Mouse (Mus musculus) cerebellum, adult 11-12 months (tissue): ENCODE data around the gene Rgl2.
"Not testable (repeated sequence)": the region's sequence is repeated elsewhere in the genome, so short reads cannot be mapped to it uniquely, and the experiment has no call there.

ENCODE experiments used
- DNase-seq: peaks from one replicate; pipeline ENCODE4 v3.0.0; 2022

Gene Rgl2

DNA sequence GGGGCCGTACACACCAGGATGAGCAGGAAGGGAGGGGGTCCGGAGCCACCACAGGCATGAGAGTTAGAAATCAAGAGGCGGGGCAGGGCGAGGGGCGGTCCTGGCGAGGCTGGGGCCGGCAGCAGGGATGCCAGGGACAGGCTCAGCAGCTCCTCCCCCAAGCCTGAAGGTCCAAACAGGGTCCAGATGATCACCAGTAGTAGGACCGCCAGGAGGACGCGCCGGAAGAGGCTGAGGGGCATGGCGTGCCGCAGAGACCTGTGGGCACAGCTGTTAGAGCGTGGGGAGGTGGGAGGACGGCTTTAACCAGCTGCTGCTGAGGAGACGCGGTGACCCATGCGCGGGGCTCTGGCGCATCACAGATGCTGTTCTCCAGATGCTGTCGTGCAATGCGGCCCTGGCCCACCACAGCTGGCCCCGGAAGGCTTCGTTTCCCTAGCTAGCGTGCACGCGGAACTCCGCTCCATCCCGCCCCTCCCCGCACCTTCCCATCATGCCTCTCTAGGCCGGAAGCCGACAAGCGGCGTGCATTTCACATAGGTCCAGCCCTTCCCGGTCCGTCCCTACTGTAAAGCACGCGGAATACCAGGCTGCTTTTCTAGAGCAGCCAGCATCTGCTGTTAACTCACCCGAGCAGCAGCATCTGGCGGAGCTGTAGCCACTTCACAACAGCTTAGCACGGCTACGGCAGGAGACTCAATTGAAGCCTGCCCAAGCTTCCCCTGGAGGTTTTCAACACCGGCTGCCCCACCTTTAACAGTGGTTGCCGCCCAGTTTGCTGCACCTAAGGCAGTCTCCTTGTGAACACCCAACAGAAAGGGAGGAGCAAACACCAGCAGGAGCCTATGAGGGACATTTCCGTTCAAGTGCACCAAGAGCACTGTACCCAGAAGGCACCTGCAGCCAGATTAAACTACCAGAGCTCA is 21.9 kb downstream of the Rgl2 start, which contains the start of gene B3galt4:
Gene B3galt4, minus strand, starts transcription at position 468 of the 926 bp plus-strand sequence.
- peak; percentile 73 for DNase-seq

DNA sequence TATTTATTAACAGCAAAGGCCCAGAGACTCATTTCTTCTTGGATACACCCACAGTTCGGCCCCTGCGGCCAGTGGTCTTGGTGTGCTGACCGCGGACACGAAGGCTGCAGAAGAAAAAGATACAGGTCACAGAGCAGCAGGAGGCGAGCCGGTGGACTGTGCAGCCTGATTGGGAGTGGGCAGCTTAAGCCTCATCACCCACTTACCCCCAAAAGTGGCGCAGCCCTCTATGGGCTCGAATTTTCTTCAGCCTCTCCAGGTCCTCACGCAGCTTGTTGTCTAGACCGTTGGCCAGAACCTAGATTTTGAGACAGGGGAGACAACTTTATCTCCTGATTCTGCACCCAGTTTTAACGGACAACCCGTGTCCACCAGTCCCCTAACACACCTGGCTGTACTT is 22.7 kb downstream of the Rgl2 start:
- not testable (repeated sequence) for DNase-seq

DNA sequence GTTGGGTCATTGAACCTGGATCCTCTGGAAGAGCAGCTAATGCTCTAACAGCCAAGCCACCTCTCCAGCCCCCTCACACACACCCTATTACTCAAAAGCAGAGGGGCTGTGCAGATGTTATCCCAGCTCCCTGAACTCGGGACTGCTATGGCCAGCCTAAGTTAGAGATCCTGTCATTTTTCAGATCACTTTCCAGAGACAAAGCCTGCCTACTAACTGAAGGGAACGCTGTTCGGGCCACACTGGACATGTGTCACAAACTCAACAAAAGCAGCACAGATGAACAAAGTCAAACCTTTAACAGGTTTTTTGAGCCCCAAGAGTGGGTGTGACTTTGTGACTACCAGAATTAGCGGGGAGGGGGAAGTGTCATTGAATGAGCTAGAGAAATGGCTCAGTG is 23.5 kb downstream of the Rgl2 start:
- no peak for DNase-seq

DNA sequence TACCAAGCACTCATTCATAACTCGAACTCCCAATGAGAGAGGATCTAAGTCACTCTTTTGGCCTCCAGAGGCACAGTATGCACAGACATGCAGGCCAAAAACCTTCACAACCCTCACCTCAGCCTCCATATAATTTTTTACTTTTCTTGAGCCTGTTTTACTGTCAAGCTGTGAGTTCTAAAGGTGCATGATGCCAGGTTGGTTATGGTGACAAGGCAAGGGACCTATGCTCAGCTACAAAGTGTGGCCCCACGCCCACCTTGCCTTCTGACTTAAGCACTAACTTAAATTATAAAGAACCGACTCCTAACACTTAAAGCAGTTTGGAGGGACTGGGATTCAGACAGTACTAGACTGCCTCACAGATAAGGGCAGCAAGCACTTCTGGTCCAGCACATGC is 24.0 kb downstream of the Rgl2 start:
- no peak for DNase-seq

DNA sequence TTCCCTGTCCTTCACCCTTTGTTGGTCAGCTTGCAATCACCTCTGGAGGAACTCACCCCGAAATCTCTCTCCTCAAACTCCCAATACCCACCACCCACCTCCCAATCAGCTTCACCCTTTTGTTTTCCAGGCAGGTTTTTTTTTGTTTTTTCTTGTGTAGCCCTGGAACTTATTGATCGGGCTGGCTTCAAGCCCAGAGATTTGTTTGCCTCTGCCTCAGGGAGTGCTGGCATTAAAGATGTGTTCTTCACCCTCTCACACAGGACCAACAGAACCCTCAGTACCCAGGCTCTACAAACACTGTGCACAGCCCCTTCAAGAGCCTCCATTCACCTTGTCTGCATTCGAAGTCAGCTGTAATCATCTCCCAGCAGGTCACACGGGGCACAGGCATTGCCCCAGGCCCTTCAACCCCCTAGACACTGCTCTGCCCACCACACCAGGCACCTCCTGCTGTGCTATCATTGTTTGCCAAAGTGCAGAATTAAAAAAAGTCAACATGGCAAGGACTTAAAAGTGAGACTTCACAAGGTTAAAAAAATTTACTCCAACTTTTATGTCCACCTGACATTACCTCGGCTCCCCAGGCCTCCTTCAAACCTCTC is 24.7 kb downstream of the Rgl2 start:
- no peak for DNase-seq

DNA sequence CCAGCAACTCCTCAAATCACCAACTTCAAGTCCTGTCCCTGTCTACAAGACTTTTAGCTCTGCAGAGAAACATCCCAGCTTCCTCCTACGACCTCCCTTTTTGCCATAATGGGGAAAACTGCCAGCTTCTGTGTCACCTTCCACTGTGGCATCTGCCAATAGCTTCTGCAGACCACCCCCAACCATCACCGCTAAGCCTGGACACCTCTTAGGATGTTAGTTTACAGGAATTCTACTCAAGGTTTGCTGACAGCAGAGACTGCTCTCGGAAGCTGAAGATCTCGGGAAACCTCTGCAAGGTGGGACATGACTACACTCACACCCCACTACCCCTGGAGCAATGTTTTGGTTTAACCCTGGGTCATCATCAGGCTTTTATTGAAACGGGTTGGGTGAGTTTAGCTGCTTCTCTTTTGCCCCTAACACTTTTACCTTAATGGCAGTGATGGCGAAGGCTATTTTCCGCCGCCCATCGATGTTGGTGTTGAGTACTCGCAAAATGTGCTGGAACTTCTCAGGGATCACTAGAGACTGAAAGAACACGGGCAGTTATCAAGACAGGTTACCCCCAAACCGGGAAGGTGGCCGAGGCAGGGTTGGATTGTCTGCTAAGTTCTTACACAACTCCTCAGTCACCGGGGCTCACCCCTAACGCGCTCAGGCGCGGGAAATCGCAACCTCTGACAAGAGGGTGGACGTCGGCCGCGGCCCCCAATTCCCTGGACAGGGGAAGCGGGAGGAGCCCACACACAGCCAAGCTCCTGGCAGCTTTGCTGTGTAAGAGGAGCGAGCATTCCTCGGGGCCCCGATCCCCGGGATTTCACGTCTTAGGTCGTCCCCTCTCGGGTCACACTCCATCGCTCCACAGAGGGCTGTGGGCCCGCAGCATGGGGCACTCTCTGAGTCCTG is 25.6 kb downstream of the Rgl2 start:
- no peak for DNase-seq

DNA sequence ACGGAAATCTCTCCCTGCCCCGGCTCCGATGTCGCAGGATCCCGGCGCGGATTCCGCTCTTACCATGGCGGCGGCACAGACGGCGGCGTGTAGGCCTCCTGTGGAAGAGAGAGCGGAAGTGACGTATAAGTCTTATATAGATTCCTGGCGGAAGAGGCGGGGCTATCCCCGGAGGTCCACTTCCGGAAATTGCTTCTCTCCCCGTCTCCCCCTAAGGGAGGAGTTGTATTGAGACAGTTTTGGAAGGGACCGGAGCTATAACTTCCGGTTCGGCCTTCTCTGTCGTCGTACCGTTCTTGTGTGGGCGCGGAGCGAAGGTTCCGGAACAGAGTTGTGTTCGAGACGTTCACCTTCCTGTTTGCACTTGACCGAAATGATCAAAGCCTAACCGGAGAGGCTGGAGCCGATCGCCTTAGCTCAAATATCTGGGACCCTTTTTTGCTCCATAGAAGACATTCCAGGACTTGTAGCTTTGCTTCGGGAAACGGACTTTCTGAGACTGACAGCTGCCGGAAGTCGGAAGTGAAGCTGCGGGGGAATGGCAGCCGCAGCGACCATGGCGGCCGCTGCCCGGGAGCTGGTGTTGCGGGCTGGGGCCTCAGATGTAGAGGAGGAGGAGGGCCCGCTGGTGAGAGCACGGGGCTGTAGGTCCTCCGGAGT is 26.3 kb downstream of the Rgl2 start, which contains the start of the genes Vps52 and Rps18:
Gene Vps52, plus strand, starts transcription at position 258 of the 660 bp plus-strand sequence.
Gene Rps18, minus strand, starts transcription at position 447 of the 660 bp plus-strand sequence.
- peak; percentile 98 for DNase-seq

DNA sequence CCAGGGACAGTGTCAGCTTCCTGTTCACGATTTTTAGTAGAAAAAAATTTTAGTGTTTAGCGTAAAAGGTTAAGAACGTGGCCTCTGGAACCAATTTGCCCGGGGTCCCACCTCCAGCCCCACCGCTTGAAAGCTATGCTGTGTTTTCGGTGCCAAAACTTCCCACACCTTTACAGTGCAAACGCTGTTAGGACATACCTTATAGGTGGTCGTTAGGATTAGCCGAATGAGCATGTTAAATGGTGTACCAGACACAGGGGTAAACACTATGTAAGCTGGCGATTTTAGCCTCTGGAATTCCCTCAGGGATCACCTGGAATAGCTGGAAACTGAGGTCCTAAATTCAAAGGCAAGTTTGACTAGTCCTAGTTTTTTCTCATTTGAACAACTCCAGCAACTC is 27.0 kb downstream of the Rgl2 start:
- no peak for DNase-seq

DNA sequence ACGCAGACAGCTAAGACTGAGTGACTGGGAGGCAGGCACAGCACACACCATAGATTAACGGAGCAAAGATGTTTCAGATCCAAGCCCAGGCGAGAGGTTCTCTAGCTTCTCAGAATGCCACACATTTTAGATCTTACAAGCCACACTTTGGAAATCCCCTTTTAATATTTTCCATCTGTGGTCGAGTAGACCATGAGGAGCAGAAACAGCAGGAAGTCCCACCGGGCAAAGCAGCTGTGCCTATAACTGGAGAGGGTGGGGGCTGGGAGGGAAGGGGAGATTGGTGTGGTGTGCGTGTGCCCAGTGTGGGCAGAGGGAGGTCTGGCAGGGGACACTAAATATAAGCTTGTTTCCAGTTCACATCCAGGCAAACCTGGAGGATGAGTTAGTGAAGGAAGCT is 28.1 kb downstream of the Rgl2 start:
- DNase-seq: no peak

DNA sequence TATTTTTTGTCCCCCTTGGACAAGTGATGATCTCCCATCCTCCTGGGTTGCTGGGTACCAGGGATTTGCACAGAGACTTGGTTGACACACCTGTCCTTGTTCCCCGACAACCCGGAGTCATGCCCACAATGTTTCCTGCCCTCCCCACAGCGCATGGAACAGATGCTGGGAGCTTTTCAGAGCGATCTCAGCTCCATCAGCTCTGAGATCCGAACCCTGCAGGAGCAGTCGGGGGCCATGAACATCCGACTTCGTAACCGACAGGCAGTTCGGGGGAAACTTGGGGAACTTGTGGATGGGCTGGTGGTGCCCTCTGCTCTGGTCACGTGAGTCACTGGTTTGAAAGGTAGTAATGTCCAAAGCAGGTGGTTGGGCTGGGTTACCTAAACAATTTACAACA is 29.1 kb downstream of the Rgl2 start:
- DNase-seq: no peak

DNA sequence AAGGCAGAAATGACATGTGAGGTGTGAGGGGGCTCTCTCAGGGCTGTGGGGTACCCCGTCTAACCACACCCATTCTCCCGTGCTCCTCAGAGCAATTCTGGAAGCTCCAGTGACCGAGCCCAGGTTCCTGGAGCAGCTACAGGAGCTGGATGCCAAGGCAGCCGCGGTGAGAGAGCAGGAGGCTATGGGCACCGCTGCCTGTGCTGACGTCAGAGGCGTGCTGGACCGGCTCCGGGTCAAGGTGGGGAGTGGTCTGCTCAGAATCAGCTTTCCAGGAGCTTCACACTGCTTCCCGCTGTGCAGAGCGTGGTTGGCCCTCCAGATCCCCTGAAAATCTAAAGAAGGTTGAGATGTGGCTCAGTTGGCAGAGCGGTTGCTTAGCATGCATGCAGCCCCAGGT is 29.8 kb downstream of the Rgl2 start:
- no peak for DNase-seq

DNA sequence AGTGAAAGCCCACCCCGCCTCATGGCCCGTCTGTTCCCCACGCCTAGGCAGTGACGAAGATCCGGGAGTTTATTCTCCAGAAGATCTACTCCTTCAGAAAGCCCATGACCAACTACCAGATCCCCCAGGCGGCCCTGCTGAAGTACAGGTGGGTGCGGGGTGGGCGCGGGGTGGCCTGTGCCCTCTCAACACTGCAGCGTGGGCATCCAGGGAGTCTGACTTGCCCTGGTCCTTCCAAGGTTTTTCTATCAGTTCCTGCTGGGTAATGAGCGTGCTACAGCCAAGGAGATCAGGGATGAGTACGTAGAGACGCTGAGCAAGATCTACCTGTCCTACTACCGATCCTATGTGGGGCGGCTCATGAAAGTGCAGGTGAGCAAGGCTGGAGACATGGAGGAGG is 30.6 kb downstream of the Rgl2 start:
- DNase-seq: no peak

DNA sequence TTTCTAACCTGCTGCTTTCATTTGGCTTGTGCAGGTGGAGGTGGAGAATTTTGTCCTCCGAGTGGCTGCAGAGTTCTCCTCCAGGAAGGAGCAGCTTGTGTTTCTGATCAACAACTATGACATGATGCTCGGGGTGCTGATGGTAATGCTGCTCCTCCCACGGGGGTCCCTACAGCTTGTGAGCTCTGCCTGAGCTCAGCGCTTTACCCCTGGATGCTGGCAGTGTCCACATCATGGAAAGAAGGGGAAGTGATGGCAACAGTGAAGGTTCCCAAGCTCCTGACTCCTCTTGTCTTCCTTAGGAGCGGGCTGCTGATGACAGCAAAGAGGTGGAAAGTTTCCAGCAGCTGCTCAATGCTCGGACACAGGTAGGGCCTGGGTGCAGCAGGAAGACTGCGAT is 33.5 kb downstream of the Rgl2 start:
- DNase-seq: no peak

DNA sequence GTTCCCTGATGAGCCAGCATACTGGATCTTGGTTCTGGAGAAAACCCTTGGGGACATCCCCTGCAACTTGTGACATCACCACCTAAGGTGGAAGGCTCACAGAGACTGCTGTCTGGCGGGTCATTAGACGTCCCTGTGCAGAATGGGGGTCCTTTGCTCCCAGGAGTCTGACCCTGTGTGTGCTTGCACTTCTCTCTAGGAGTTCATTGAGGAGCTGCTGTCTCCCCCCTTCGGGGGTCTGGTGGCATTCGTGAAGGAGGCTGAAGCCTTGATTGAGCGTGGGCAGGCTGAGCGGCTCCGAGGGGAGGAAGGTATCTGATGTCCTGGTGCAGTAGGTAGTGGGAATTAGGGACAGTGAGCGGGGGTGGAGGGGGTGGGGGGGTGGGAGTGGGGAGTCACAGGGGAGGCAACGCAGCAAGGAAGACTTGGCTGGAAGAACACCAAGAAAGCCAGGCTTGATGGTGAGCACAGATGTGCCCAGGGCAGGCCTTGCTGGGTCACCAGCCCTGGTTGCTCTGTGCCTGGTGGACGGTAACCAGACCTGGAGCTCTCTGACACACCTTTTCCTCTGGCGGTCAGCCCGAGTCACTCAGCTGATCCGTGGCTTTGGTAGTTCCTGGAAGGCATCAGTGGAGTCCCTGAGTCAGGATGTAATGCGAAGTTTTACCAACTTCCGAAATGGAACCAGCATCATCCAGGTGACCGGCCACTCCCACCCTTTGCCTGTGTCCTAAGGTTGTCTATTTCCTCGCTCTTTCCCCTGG is 35.9 kb downstream of the Rgl2 start:
- DNase-seq: no peak

DNA sequence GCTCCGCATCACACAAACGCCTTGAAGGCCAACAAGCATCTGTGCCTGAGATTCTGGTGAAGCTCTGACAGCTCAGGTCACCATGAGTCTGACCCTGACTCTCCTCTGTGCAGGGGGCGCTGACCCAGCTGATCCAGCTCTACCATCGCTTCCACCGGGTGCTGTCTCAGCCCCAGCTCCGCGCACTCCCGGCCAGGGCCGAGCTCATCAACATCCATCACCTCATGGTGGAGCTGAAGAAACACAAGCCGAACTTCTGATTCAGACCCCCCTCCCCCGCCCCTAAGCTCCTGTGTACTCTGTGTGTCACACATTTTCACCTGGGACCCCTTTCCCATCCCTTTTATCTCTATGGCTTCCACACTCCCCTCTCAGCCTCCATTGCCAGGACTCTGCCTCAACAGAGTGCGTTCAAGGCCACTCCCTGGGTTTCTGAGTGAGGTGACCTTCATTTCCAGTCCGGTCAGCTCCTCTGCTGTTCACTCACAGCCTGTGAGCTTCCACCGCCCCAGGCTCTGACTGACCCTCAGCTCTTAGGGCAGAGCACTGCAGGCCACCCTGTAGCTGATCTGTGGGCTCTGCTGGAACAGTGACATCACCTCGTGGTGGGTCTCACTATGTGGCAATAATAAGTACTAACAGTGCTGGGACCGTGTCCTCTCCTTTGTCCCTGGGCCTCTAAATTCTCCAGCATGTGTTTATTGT is 36.7 kb downstream of the Rgl2 start:
- DNase-seq: no peak

DNA sequence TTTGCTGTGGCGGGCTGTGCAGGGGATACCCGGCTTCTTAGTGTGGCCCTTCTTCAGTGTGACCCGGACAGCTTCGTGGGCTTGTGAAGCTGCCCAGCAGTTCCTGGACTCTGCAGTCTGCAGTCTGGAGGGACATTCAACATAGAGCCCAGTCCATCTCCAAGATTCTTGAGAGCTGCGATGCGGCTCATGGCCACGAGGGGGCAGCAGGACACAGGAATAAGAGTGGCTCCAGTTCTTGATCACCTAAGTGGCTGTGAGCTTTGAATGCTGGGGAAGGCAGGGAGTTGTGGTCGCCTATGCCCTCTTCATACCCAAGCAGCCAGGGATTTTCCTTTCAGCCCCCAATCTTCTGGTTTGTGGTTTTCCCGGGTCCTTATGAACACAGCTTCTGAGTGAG is 39.1 kb downstream of the Rgl2 start:
- DNase-seq: peak; percentile 65

DNA sequence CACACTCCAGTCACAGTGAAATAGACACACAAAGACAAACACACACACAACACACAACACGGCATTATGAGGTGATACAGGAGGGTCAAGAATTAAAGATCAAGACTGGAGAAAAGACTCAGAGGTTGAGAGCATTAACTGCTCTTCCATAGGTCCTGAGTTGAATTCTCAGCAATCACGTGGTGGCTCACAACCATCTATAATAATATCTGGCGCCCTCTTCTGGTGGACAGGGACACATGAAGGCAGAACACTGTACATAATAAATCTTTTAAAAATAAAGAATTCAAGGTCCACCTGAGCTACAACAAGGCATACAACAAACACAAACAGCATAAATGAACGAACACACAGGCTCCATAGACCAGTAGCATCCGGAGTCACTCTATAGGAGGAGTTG is 39.6 kb downstream of the Rgl2 start:
- DNase-seq: no peak

DNA sequence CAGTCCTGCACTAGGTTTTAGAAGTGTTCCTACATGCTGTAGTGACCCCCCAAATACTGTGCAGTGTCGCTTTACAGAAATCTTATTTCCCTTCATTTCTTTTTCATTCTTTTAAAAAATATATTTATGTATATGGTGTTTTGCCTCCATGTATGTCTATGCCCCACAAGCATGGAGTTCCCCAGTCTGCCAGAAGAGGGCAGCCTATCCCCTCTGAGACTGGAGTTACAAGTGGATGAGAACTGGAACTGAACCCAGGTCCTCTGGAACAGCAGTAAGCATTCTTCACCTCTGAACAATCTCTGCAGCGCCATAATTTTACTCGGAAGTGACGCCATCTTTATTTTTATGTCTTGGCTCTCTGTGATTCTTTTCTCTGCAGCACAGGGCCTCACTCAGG is 40.1 kb downstream of the Rgl2 start:
- DNase-seq: no peak

DNA sequence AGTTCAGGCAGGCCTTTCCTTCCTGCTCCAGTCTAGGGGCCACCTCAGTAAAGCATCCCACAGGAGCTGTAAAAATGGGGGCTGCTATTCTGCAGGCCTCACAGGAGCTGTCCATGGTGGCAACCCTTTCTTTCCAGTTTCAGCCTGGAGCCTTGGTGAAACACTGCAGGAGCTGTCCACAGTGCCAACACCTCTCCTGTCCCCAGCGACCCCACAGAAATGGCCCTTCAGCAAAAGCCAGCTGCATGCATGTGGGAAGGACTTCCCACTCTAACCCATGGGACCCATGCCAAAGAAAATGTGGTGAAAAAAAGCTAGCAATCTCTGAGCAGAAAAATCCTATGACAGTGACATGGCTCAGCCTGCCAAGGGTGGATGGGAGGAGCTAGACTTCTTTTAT is 43.3 kb downstream of the Rgl2 start:
- DNase-seq: no peak

DNA sequence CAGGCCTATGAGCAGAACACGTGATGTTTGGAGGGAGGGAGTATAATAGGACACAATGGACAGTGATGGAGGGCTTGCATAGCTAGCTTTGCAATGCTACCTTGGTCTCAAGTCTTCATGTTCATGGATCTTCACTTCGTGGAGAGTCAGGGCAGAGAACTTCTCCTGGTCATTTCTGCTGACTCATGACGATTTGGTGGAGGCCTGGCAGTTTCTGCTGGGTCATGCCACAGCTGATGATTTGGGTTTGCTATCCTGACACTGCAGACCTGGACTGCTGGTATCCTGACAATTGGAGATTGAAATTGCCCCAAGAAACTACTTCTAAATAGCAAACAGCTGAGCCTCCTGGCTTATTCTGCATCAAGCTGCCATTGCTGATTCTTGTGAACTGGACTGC is 44.2 kb downstream of the Rgl2 start:
- DNase-seq: no peak

DNA sequence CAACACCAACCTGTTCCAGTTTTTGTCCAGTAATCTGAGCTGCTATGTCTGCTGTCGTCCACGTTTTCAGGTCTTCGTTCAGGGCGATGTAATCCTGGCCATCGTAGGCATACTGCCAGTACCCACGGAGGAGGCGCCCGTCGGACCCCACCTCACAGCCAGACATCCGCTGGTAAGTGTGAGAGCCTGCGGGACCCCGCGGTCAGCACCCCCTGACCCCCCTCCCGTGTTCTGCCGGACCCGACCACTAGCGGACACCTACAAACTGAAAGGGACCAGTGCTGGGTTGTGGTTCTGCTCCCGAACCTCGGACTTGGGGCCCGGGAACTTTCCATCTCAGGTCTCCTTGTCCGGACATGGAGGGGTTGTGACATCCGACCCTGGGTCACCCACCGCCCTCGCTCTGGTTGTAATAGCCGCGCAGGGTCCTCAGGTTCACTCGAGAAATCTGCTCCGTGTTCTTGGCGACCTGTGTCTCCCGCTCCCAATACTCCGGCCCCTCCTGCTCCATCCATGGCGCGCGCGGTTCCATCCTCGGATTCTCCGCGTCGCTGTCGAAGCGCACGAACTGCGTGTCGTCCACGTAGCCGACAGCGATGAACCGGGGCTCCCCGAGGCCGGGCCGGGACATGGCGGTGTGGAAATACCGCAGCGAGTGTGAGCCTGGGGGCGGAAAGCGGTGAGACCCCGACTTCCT is 48.7 kb downstream of the Rgl2 start:
- DNase-seq: peak; percentile 51
